Mouse (Mus musculus) hindbrain, postnatal 0 days (tissue): ENCODE results near the gene Dlg2. TPM values are rescaled to one million over a fixed set of nuclear protein-coding genes. Genes with fewer than 3 reads are reported as not detected.
A peak's percentile ranks its signal among the peaks of the same experiment; 100 is the strongest.

Source experiments
- ATAC-seq: fragments of 200-750 bp; cut with Nextera tagmentation; 2 replicates; pipeline ENCODE4 v1.8.0; 2017; ENCODE audit warnings: mild to moderate bottlenecking, moderate TSS enrichment, moderate library complexity
- DNase-seq: peaks from one replicate; pipeline ENCODE4 v3.0.0-alpha.2; 2015; ENCODE audit warnings: low spot score
- H3K27ac ChIP-seq: fragments of 300-500 bp; sonication (generic); 2 replicates; pipeline ENCODE4 v1.5.1; 2014; ENCODE audit warnings: mild to moderate bottlenecking
- H3K27me3 ChIP-seq: fragments of 300-500 bp; sonication (generic); 2 replicates; pipeline ENCODE4 v1.6.1; 2014; ENCODE audit warnings: low read length, mixed read lengths; ENCODE audit not compliant: insufficient read depth
- H3K36me3 ChIP-seq: fragments of 300-500 bp; sonication (generic); 2 replicates; pipeline ENCODE4 v1.6.1; 2014; ENCODE audit warnings: low read length, mixed read lengths; ENCODE audit not compliant: insufficient read depth
- H3K4me1 ChIP-seq: fragments of 300-500 bp; sonication (generic); 2 replicates; pipeline ENCODE4 v1.6.1; 2014; ENCODE audit warnings: antibody characterized with exemption, low read length, mixed read lengths; ENCODE audit not compliant: insufficient read depth
- H3K4me2 ChIP-seq: fragments of 300-500 bp; sonication (generic); 2 replicates; pipeline ENCODE4 v1.6.1; 2014; ENCODE audit warnings: low read depth, mild to moderate bottlenecking, low read length, moderate library complexity, mixed read lengths
- H3K4me3 ChIP-seq: fragments of 300-500 bp; sonication (generic); 2 replicates; pipeline ENCODE4 v1.5.1; 2014; ENCODE audit warnings: low read length
- H3K9ac ChIP-seq: fragments of 300-500 bp; sonication (generic); replicated peaks from 2 replicates; pipeline ENCODE4 v1.6.1; 2014; ENCODE audit warnings: mild to moderate bottlenecking, low read length, moderate library complexity, mixed read lengths
- H3K9me3 ChIP-seq: fragments of 300-500 bp; sonication (generic); 2 replicates; pipeline ENCODE4 v1.6.1; 2016; ENCODE audit warnings: low read length, mixed read lengths
- CTCF ChIP-seq: IDR thresholded peaks from 2 replicates; pipeline ENCODE4 v1.5.1; 2016; ENCODE audit warnings: antibody characterized with exemption, control low read depth, low read depth
- WGBS: fragments of 180-500 bp; shearing (Covaris S2); extraction: QIAGEN DNeasy Blood & Tissue Kit; methylation state at CpG from one replicate; pipeline ENCODE4 v1.1.7; 2014; 5-methylcytosine and 5-hydroxymethylcytosine counted together
- polyA plus RNA-seq: library from polyadenylated mRNA; unstranded; fragments of >200 nt; fragmentation: Nextera tagmentation; extraction: Ambion mirVana; gene quantifications from 2 replicates; pipeline ENCODE4 v1.2.1, GENCODE M21; 2015
- total RNA-seq: library from RNA; depleted of rRNA; stranded (reverse); fragments of >200 nt; gene quantifications from 2 replicates; pipeline ENCODE4 v1.2.3, GENCODE M21; 2014

The Dlg2 gene
- total and polyA plus RNA-seq, 2 experiments from 2014 or later, result 20.4 to 113 TPM

- Histone ChIP-seq H3K27ac (no peak overlapping the region), H3K4me3 (no peak overlapping the region)
These were observed 1563.7 kb downstream of the Dlg2 start for GRCm38 (mm10) chr7:92040187-92040586.

GRCm38 (mm10) chr7:92040785-92041411 lies 1564.4 kb downstream of the Dlg2 start:
- H3K4me3 ChIP-seq, result no peak overlapping the region
- no peak overlapping the region for H3K27ac ChIP-seq
- ATAC-seq, result no peak
- H3K4me2 ChIP-seq, result no peak overlapping the region
- no peaks in the 10 kb centered on the region for H3K36me3 ChIP-seq
- no peak for DNase-seq
- H3K4me1 ChIP-seq, result no peaks in the 10 kb centered on the region
- WGBS, result 48% methylated on average over 2 of the region's 2 CpGs
- H3K9ac ChIP-seq, result no peak overlapping the region
- no peak for TF ChIP-seq CTCF
- H3K27me3 ChIP-seq, result no peaks in the 10 kb centered on the region
- H3K9me3 ChIP-seq, result no peaks in the 10 kb centered on the region

More at GRCm38 (mm10) chr7:92040187-92040586, 1563.7 kb downstream of the Dlg2 start:
- Histone ChIP-seq H3K27me3 (no peaks in the 10 kb centered on the region), H3K4me1 (no peaks in the 10 kb centered on the region), H3K36me3 (no peaks in the 10 kb centered on the region), H3K4me2 (no peak overlapping the region), H3K9ac (no peak overlapping the region), H3K9me3 (no peaks in the 10 kb centered on the region)
- no peak for ATAC-seq
- DNase-seq, result no peak
- no peak for TF ChIP-seq CTCF

GRCm38 (mm10) chr7:92044966-92045365 lies 1568.5 kb downstream of the Dlg2 start:
- no peak overlapping the region for H3K9ac ChIP-seq
- H3K27me3 ChIP-seq, result no peaks in the 10 kb centered on the region
- no peak overlapping the region for H3K27ac ChIP-seq
- H3K36me3 ChIP-seq, result no peaks in the 10 kb centered on the region
- WGBS, result 81% methylated on average over 1 of the region's 1 CpGs
- no peaks in the 10 kb centered on the region for H3K9me3 ChIP-seq
- TF ChIP-seq CTCF, result no peak
- no peak for ATAC-seq
- no peaks in the 10 kb centered on the region for H3K4me1 ChIP-seq
- H3K4me3 ChIP-seq, result no peak overlapping the region
- H3K4me2 ChIP-seq, result no peak overlapping the region
- no peak for DNase-seq

DNA sequence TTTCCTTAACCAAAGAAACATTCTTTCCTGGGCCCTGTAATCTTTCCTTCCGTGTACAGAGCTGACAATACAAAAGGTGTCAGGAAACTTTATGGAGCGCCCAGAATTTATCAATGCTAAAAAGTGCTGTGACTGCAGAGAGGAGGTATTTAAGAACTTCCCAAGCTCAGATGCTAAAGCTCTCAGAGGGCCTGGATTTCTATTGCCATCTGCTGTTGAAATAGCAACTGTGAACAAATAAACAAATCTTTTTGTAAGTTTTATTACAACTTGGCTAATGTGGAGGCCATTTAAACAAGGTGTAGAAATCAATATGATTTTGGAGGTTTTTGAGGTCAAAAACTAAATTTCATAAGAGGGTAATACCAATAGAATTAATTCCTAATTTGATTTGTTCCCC lies 1570.8 kb downstream of the Dlg2 start:
- no peak for TF ChIP-seq CTCF
- no peak for DNase-seq
- Histone ChIP-seq H3K27me3 (no peaks in the 10 kb centered on the region), H3K27ac (no peak overlapping the region), H3K4me2 (no peak overlapping the region), H3K36me3 (no peaks in the 10 kb centered on the region), H3K4me1 (no peaks in the 10 kb centered on the region), H3K9me3 (no peaks in the 10 kb centered on the region), H3K9ac (no peak overlapping the region), H3K4me3 (no peak overlapping the region)
- WGBS, result 55% methylated on average over 2 of the region's 2 CpGs
- ATAC-seq, result no peak

GRCm38 (mm10) chr7:92048876-92049275 lies 1572.4 kb downstream of the Dlg2 start:
- Histone ChIP-seq H3K9ac (no peak overlapping the region), H3K4me3 (no peak overlapping the region), H3K27me3 (no peaks in the 10 kb centered on the region), H3K4me1 (no peaks in the 10 kb centered on the region), H3K9me3 (no peaks in the 10 kb centered on the region), H3K4me2 (no peak overlapping the region), H3K27ac (no peak overlapping the region), H3K36me3 (no peaks in the 10 kb centered on the region)
- DNase-seq (no peak), ATAC-seq (no peak)
- 90% methylated on average over 1 of the region's 1 CpGs for WGBS
- no peak for TF ChIP-seq CTCF

DNA sequence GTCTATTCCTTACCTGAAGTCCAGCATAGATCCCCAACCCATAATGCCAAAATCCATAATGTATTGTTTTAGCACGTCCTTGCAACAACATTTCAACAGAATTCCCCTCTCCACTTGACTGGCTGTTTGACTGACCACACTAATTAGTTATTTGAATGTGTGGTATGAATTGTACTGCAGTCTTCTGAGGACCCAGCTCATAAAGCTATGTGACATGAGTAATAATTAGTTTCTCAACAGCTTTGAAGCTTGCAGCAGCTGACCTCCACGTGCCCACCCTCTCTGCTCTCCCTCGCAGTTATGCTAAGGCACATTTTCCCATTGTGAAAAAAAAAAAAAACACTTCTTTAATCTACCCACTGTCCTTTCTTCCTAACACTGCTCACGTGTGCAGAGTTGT lies 1590.4 kb downstream of the Dlg2 start:
- H3K4me3 ChIP-seq, result no peak overlapping the region
- DNase-seq (no peak), ATAC-seq (peak; percentile 49; the same call in 1 of the 2 replicates)
- H3K4me1 ChIP-seq, result no peaks in the 10 kb centered on the region
- no peak overlapping the region for H3K27ac ChIP-seq
- no peaks in the 10 kb centered on the region for H3K36me3 ChIP-seq
- WGBS, result 42% methylated on average over 4 of the region's 4 CpGs
- no peak for TF ChIP-seq CTCF
- H3K4me2 ChIP-seq, result no peak overlapping the region
- H3K9me3 ChIP-seq, result no peaks in the 10 kb centered on the region
- H3K27me3 ChIP-seq, result no peaks in the 10 kb centered on the region
- no peak overlapping the region for H3K9ac ChIP-seq

- H3K9me3 ChIP-seq, result no peaks in the 10 kb centered on the region
- no peaks in the 10 kb centered on the region for H3K36me3 ChIP-seq
- no peaks in the 10 kb centered on the region for H3K27me3 ChIP-seq
- no peaks in the 10 kb centered on the region for H3K4me1 ChIP-seq
- no peak for ATAC-seq
- H3K4me2 ChIP-seq, result no peak overlapping the region
- DNase-seq, result no peak
- H3K9ac ChIP-seq, result no peak overlapping the region
- H3K27ac ChIP-seq, result no peak overlapping the region
- 64% methylated on average over 2 of the region's 3 CpGs for WGBS
- TF ChIP-seq CTCF, result no peak
- H3K4me3 ChIP-seq, result no peak overlapping the region
These were observed 1611.0 kb downstream of the Dlg2 start for GRCm38 (mm10) chr7:92087429-92087828.
